In the genomic region with DNA sequence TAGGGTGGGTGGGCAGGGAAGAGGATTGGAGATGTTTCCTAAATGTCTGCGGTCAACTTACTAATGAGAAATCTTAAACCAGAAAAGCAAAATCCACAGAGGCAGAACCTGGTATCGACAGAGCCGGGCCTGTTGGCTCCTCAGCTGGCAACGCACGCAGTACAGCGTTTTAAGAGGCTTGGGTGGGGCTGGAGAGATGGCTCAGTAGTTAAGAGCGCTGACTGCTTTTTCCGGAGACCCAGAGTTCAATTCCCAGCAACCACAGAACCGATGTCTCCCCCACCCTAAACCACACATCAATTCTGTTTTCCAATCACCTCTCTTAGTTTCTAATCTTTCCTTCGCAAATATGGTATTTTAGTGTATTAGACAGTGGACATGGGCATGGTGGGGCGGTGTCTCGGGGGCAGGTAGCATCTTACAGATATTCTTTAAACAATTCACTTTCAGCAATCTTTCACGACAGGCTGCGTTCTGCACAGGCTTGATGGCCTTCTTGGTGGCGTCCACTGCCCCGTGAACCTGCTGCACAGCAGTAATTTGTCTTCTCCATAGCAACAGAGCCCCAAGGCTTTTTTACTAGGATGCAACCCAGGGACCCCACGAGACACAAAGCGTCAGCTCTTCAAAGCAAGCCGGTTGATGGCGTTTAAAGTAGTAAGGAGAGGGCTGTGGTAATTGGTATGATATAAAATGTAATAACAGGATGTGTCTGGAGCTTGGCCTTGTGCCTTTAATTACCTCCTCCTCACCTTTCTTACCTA, we compare ENCODE assay signal across 12 mouse cellular contexts. TPM values are rescaled to one million over a fixed set of nuclear protein-coding genes. Genes with fewer than 3 reads are reported as not detected.
DNase-seq lines count a peak whose midpoint lies in the region; ATAC-seq lines count a peak whose summit lies in the region.
"Had no signal": no experiment of that assay in that cellular context is flagged by ENCODE, and none has a peak within 500 bp of the region (broad histone marks: within the 10 kb centered on the region; RNA-seq: fewer than 3 reads in every experiment).

No protein-coding gene starts in this region.

- DNase-seq in heart, embryonic 10.5 days (ENCODE audit: low spot score): no peak
- no peak for DNase-seq in heart, adult 8-10 months (ENCODE audit: low spot score)
- DNase-seq in ES-CJ7 (ENCODE audit: low read depth, low spot score): peak; percentile 66
- DNase-seq in midbrain, embryonic 11.5 days (ENCODE audit: low spot score, missing footprints): no peak
- no peak for DNase-seq in gastrocnemius, adult 8-10 months (ENCODE audit: low spot score in 2 of 2)
- DNase-seq in T-cell, adult 2 months (ENCODE audit: low spot score): no peak
- DNase-seq: B cell, adult 2 months; lung, adult 2 months had no signal

- no peaks in the 10 kb centered on the region for H3K27me3 ChIP-seq in heart, embryonic 10.5 days (ENCODE audit: insufficient read depth, poor library complexity, severe bottlenecking)
- H3K27me3 ChIP-seq in forebrain, embryonic 12.5 days: no peaks in the 10 kb centered on the region
- no peaks in the 10 kb centered on the region for H3K27me3 ChIP-seq in midbrain, embryonic 11.5 days (ENCODE audit: control insufficient read depth, insufficient read depth, low read length)
- H3K27me3 ChIP-seq: heart, embryonic 15.5 days had no signal

- 0 out of 2 replicates have a peak overlapping the region, but pooled peaks have one; percentile 70 for H3K27ac ChIP-seq in heart, embryonic 10.5 days
- H3K27ac ChIP-seq in forebrain, embryonic 12.5 days: peak overlapping the region; percentile 90
- H3K27ac ChIP-seq in midbrain, embryonic 11.5 days (ENCODE audit: low read depth, low read length): peak overlapping the region; percentile 20; the same call in 1 of the 2 replicates

- ATAC-seq in forebrain, embryonic 12.5 days (ENCODE audit: low FRiP score): no peak
- no peak for ATAC-seq in midbrain, embryonic 11.5 days (ENCODE audit: low FRiP score)
- ATAC-seq in monocyte, adult 5-6 weeks (replicated peaks; ENCODE audit: insufficient number of reproducible peaks, low FRiP score, low TSS enrichment, poor library complexity, severe bottlenecking): no peak

- H3K4me2 ChIP-seq in forebrain, embryonic 12.5 days: peak overlapping the region; percentile 32
- peak overlapping the region; percentile 13; the same call in 1 of the 2 replicates for H3K4me2 ChIP-seq in midbrain, embryonic 11.5 days

- H3K9ac ChIP-seq in forebrain, embryonic 12.5 days: 0 out of 2 replicates have a peak overlapping the region, but pooled peaks have one; percentile 17
- peak overlapping the region; percentile 24; the same call in 1 of the 2 replicates for H3K9ac ChIP-seq in midbrain, embryonic 11.5 days (ENCODE audit: low read length)
- H3K9ac ChIP-seq: heart, embryonic 15.5 days had no signal

- no peaks in the 10 kb centered on the region for H3K36me3 ChIP-seq in heart, embryonic 10.5 days
- no peaks in the 10 kb centered on the region for H3K36me3 ChIP-seq in forebrain, embryonic 12.5 days (replicated peaks)
- H3K36me3 ChIP-seq in midbrain, embryonic 11.5 days (ENCODE audit: control insufficient read depth, insufficient read depth, low read length): no peaks in the 10 kb centered on the region
- H3K36me3 ChIP-seq: heart, embryonic 15.5 days had no signal

- no peak overlapping the region for H3K4me3 ChIP-seq in heart, embryonic 10.5 days
- no peak overlapping the region for H3K4me3 ChIP-seq in forebrain, embryonic 12.5 days (replicated peaks)
- no peak overlapping the region for H3K4me3 ChIP-seq in midbrain, embryonic 11.5 days (ENCODE audit: low read depth, low read length)
- H3K4me3 ChIP-seq: heart, embryonic 15.5 days had no signal

- no peaks in the 10 kb centered on the region for H3K9me3 ChIP-seq in heart, embryonic 10.5 days
- no peaks in the 10 kb centered on the region for H3K9me3 ChIP-seq in forebrain, embryonic 12.5 days
- no peaks in the 10 kb centered on the region for H3K9me3 ChIP-seq in midbrain, embryonic 11.5 days (ENCODE audit: control insufficient read depth, low read length)
- H3K9me3 ChIP-seq: heart, embryonic 15.5 days had no signal

- H3K4me1 ChIP-seq in heart, embryonic 10.5 days: peaks cover 38% of the 10 kb centered on the region
- peaks cover 57% of the 10 kb centered on the region for H3K4me1 ChIP-seq in forebrain, embryonic 12.5 days
- H3K4me1 ChIP-seq in midbrain, embryonic 11.5 days (ENCODE audit: control insufficient read depth, insufficient read depth, low read length): peaks cover 46% of the 10 kb centered on the region

- 82% methylated on average over 20 of the region's 20 CpGs for WGBS in heart, embryonic 10.5 days
- WGBS in forebrain, embryonic 12.5 days: 56% methylated on average over 20 of the region's 20 CpGs
- WGBS in midbrain, embryonic 11.5 days: 51% methylated on average over 20 of the region's 20 CpGs

RNA-seq across cellular contexts. Expression of a gene that starts 25.1 kb away (rescaled TPM):
- 1,319 and 1,394 TPM in 2 replicates for polyA plus RNA-seq in heart, embryonic 10.5 days (2016; fragmentation: Nextera tagmentation; extraction: Ambion mirVana)
- total RNA-seq in heart, adult 8-10 months (2022): 10 to 100 TPM; 37.4 to 83.6 (median 67.3) TPM
- polyA plus RNA-seq in forebrain, embryonic 12.5 days (2016; fragmentation: Nextera tagmentation; extraction: Ambion mirVana): 7,386 and 7,785 TPM in 2 replicates
- 7,669 and 8,043 TPM in 2 replicates for polyA plus RNA-seq in midbrain, embryonic 11.5 days (2014; fragmentation: Nextera tagmentation; extraction: Ambion mirVana)
- total RNA-seq in gastrocnemius, adult 8-10 months (2022): 10 to 100 TPM; 12.6 to 24.0 (median 18.4) TPM
- 79.8 to 96.7 TPM (median 88.2 TPM) in 3 replicates for total RNA-seq in monocyte, adult 5-6 weeks (2017)

RNA-seq across cellular contexts. Expression of a gene that starts 25.2 kb away (rescaled TPM):
- polyA plus RNA-seq in heart, embryonic 10.5 days (2016; fragmentation: Nextera tagmentation; extraction: Ambion mirVana): not detected in 2 replicates
- not detected for total RNA-seq in heart, adult 8-10 months (2022)
- not detected in 2 replicates for polyA plus RNA-seq in forebrain, embryonic 12.5 days (2016; fragmentation: Nextera tagmentation; extraction: Ambion mirVana)
- polyA plus RNA-seq in midbrain, embryonic 11.5 days (2014; fragmentation: Nextera tagmentation; extraction: Ambion mirVana): not detected in 2 replicates
- total RNA-seq in gastrocnemius, adult 8-10 months (2022): not detected
- 12.2 to 56.4 TPM in 2 of 3 replicates, not detected in the other for total RNA-seq in monocyte, adult 5-6 weeks (2017)
- total RNA-seq: adrenal gland, adult 18-20 months had no signal
- polyA plus RNA-seq: heart, embryonic 15.5 days had no signal

RNA-seq across cellular contexts. Expression of a gene that starts 44.2 kb away (rescaled TPM):
- 1,935 and 2,007 TPM in 2 replicates for polyA plus RNA-seq in heart, embryonic 10.5 days (2016; fragmentation: Nextera tagmentation; extraction: Ambion mirVana)
- 100 to 1,000 TPM; 106 to 156 (median 115) TPM for total RNA-seq in heart, adult 8-10 months (2022)
- polyA plus RNA-seq in forebrain, embryonic 12.5 days (2016; fragmentation: Nextera tagmentation; extraction: Ambion mirVana): 1,790 and 1,867 TPM in 2 replicates
- 2,214 and 2,255 TPM in 2 replicates for polyA plus RNA-seq in midbrain, embryonic 11.5 days (2014; fragmentation: Nextera tagmentation; extraction: Ambion mirVana)
- 10 to 100 TPM; 12.6 to 24.6 (median 20.3) TPM for total RNA-seq in gastrocnemius, adult 8-10 months (2022)
- 86.5 to 154 TPM (median 137 TPM) in 3 replicates for total RNA-seq in monocyte, adult 5-6 weeks (2017)

RNA-seq across cellular contexts. Expression of a gene that starts 51.1 kb away (rescaled TPM):
- 172 and 183 TPM in 2 replicates for polyA plus RNA-seq in heart, embryonic 10.5 days (2016; fragmentation: Nextera tagmentation; extraction: Ambion mirVana)
- total RNA-seq in heart, adult 8-10 months (2022): 10 to 100 TPM; 32.2 to 40.4 (median 33.3) TPM
- 107 and 111 TPM in 2 replicates for polyA plus RNA-seq in forebrain, embryonic 12.5 days (2016; fragmentation: Nextera tagmentation; extraction: Ambion mirVana)
- polyA plus RNA-seq in midbrain, embryonic 11.5 days (2014; fragmentation: Nextera tagmentation; extraction: Ambion mirVana): 102 and 106 TPM in 2 replicates
- total RNA-seq in gastrocnemius, adult 8-10 months (2022): 1 to 10 TPM; 5.7 to 7.8 (median 6.8) TPM
- 104 to 150 TPM (median 116 TPM) in 3 replicates for total RNA-seq in monocyte, adult 5-6 weeks (2017)

Comparison
In these comparisons a context has a peak if more than half of its experiments do, and no peak if none do; other contexts are left out.
1. H3K27ac ChIP-seq: peak in every context shown above with its lines; median percentile 90 in forebrain, embryonic 12.5 days; 70 in heart, embryonic 10.5 days; 20 in midbrain, embryonic 11.5 days.